Mouse (Mus musculus) stomach, postnatal 0 days (tissue): ENCODE data around the gene Nradd. TPM values are rescaled to one million over a fixed set of nuclear protein-coding genes. Genes with fewer than 3 reads are reported as not detected.

ENCODE experiments used
- ATAC-seq: fragments of 200-750 bp; cut with Nextera tagmentation; 2 replicates; pipeline ENCODE4 v1.8.0; 2017; ENCODE audit not compliant: low FRiP score, low TSS enrichment
- DNase-seq: peaks from one replicate; pipeline ENCODE4 v3.0.0-alpha.2; 2016; ENCODE audit warnings: low spot score
- H3K27ac ChIP-seq: fragments of 300-500 bp; sonication (generic); replicated peaks from 2 replicates; pipeline ENCODE4 v1.5.1; 2014; ENCODE audit warnings: mild to moderate bottlenecking, control low read depth
- H3K27me3 ChIP-seq: fragments of 300-500 bp; sonication (generic); 2 replicates; pipeline ENCODE4 v1.6.1; 2014; ENCODE audit warnings: low read length; ENCODE audit not compliant: control insufficient read depth, insufficient read depth
- H3K36me3 ChIP-seq: fragments of 300-500 bp; sonication (generic); 2 replicates; pipeline ENCODE4 v1.6.1; 2014; ENCODE audit warnings: low read length, mixed read lengths; ENCODE audit not compliant: control insufficient read depth, insufficient read depth
- H3K4me1 ChIP-seq: fragments of 300-500 bp; sonication (generic); replicated peaks from 2 replicates; pipeline ENCODE4 v1.6.1; 2014; ENCODE audit warnings: antibody characterized with exemption; ENCODE audit not compliant: control insufficient read depth, insufficient read depth
- H3K4me2 ChIP-seq: fragments of 300-500 bp; sonication (generic); replicated peaks from 2 replicates; pipeline ENCODE4 v1.6.1; 2014; ENCODE audit warnings: low read depth, mild to moderate bottlenecking, control low read depth, moderate library complexity
- H3K4me3 ChIP-seq: fragments of 300-500 bp; sonication (generic); 2 replicates; pipeline ENCODE4 v1.5.1; 2014; ENCODE audit warnings: low read depth, low read length, control low read depth
- H3K9ac ChIP-seq: fragments of 300-500 bp; sonication (generic); 2 replicates; pipeline ENCODE4 v1.6.1; 2014; ENCODE audit warnings: mild to moderate bottlenecking, low read length, control low read depth, mixed read lengths
- H3K9me3 ChIP-seq: fragments of 300-500 bp; sonication (generic); 2 replicates; pipeline ENCODE4 v1.6.1; 2016; ENCODE audit warnings: low read length; ENCODE audit not compliant: control insufficient read depth
- CTCF ChIP-seq: IDR thresholded peaks from 2 replicates; pipeline ENCODE4 v1.5.1; 2016; ENCODE audit warnings: antibody characterized with exemption, low read depth, mild to moderate bottlenecking, moderate library complexity
- EP300 ChIP-seq: optimal IDR thresholded peaks from 2 replicates; pipeline ENCODE3; 2016; ENCODE audit warnings: antibody characterized with exemption
- WGBS: fragments of 180-500 bp; shearing (Covaris S2); extraction: QIAGEN DNeasy Blood & Tissue Kit; methylation state at CpG from one replicate; pipeline ENCODE4 v1.1.7; 2014; 5-methylcytosine and 5-hydroxymethylcytosine counted together
- polyA plus RNA-seq: library from polyadenylated mRNA; unstranded; fragments of >200 nt; fragmentation: Nextera tagmentation; extraction: Ambion mirVana; gene quantifications from 2 replicates; pipeline ENCODE4 v1.2.1, GENCODE M21; 2015

Gene Nradd
- polyA plus RNA-seq, 1 experiment from 2014 or later, result 15.9 TPM

DNA sequence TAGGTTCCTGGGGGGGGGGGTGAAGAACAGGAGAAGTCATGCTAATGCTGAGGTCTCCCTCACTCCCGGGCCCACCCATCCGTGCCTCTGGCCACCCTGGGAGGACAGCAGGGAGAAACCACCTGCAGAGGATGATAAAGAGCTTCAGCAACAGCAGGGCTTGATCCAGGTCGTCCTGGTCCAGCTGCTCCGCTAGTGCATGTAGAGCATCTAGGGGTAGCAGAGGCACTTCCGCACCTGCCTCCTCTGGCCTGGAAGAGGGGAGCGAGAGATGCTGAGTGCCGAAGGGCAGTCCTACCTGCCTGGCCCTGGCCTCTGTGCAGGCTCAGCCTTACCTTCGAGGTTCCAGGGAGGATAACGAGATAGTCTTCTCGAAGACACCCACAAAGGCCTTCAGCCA lies 20.0 kb upstream of the Nradd start:
- Histone ChIP-seq H3K27ac (no peak overlapping the region), H3K9ac (no peak overlapping the region), H3K4me3 (no peak overlapping the region), H3K4me1 (no peaks in the 10 kb centered on the region), H3K4me2 (no peak overlapping the region), H3K9me3 (no peaks in the 10 kb centered on the region), H3K27me3 (no peaks in the 10 kb centered on the region), H3K36me3 (0 out of 2 replicates have a peak, but pooled peaks cover 3% of the 10 kb centered on the region)
- TF ChIP-seq CTCF (no peak), EP300 (no peak)
- DNase-seq (no peak), ATAC-seq (no peak)
- WGBS, result 79% methylated on average over 10 of the region's 10 CpGs

DNA sequence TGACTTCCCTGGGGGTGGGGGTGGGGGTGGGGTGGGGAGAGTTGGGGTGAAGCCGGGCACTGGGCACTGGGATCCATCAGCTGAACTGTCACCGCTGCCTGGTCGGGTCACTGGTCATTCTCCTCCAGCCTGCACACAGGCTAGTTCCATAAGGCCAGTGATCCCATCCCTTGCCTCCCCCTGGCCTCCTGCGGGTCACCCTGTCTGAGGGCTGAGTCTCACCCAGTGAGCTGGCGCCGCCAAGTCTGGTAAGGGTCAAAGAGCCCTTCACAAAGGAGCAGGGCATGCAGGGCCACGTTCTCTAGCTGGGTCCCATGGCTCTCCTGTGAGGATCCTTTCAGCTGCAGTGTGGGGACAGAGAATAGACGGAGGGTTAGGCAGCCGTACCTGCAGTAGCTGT lies 19.5 kb upstream of the Nradd start:
- Histone ChIP-seq H3K9ac (no peak overlapping the region), H3K4me1 (no peaks in the 10 kb centered on the region), H3K27me3 (no peaks in the 10 kb centered on the region), H3K9me3 (no peaks in the 10 kb centered on the region), H3K4me2 (no peak overlapping the region), H3K27ac (no peak overlapping the region), H3K36me3 (0 out of 2 replicates have a peak, but pooled peaks cover 3% of the 10 kb centered on the region), H3K4me3 (no peak overlapping the region)
- ATAC-seq (no peak), DNase-seq (no peak)
- TF ChIP-seq EP300 (no peak), CTCF (no peak)
- 66% methylated on average over 9 of the region's 9 CpGs for WGBS

DNA sequence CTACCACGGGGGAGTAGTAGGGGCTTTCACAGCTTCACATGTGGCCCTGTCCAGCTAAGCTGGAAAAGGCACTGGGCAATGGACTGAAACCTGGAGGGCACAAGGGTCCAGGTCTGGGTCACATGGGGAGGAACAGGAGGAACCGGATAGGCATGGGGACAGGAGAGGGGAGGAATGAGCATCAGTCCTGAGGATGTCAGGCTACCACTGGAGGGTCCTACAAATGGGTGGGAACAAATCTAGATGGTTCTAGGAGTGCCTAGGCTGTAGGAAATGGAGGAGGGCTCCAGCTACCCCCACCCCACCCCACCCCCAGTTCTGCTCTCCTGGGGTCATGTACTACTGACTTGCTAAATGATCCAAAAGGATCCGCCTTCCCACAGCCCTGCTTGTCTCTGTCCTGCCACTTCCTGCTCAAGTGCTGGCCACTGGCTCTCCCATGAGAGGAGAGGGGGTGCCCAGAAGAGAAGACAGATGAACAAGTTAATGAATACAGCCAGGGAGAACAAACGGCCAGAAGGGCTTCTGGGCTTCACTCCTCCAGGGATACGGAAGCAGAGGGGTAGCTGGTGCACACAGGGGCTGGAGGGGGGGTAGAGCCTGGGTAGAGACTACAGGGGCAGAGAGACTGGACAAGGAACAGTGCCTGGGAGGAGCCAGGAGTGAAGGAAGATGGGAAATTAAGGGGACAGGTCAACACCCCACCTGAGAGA lies 18.7 kb upstream of the Nradd start:
- H3K4me1 ChIP-seq, result no peaks in the 10 kb centered on the region
- no peak for DNase-seq

DNA sequence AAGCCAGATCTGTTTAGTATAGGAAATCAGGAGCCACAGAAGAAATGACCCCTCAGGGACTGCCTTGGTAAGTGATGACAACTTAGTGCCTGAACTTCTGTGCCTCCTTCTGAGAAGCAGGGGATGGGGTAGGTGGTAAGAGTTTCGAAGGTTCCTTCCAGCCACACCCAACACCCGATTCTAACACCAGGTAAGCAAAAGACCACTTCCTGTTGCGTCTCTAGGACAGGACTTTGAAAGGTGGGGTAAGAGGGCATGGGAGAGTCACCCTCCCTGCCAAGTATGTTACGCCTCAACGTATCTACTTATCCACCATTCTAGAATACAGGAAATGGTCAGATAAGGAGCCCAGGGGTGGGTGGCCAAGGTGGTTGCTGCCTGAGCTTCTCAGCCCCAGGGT lies 16.8 kb upstream of the Nradd start:
- Histone ChIP-seq H3K27ac (no peak overlapping the region), H3K4me2 (no peak overlapping the region), H3K9ac (no peak overlapping the region), H3K4me1 (no peaks in the 10 kb centered on the region), H3K9me3 (no peaks in the 10 kb centered on the region), H3K4me3 (no peak overlapping the region), H3K27me3 (no peaks in the 10 kb centered on the region), H3K36me3 (peaks cover 8% of the 10 kb centered on the region; the same call in 1 of the 2 replicates)
- TF ChIP-seq CTCF (no peak), EP300 (no peak)
- no peak for ATAC-seq
- DNase-seq, result no peak
- 71% methylated on average over 5 of the region's 5 CpGs for WGBS

More for the DNA sequence above, 18.7 kb upstream of the Nradd start:
- no peak for ATAC-seq
- TF ChIP-seq EP300 (no peak), CTCF (no peak)
- H3K4me2 ChIP-seq, result no peak overlapping the region
- H3K9ac ChIP-seq, result no peak overlapping the region
- H3K27ac ChIP-seq, result no peak overlapping the region
- 61% methylated on average over 5 of the region's 5 CpGs for WGBS
- H3K36me3 ChIP-seq, result 0 out of 2 replicates have a peak, but pooled peaks cover 5% of the 10 kb centered on the region
- no peaks in the 10 kb centered on the region for H3K9me3 ChIP-seq
- H3K4me3 ChIP-seq, result no peak overlapping the region
- H3K27me3 ChIP-seq, result no peaks in the 10 kb centered on the region

DNA sequence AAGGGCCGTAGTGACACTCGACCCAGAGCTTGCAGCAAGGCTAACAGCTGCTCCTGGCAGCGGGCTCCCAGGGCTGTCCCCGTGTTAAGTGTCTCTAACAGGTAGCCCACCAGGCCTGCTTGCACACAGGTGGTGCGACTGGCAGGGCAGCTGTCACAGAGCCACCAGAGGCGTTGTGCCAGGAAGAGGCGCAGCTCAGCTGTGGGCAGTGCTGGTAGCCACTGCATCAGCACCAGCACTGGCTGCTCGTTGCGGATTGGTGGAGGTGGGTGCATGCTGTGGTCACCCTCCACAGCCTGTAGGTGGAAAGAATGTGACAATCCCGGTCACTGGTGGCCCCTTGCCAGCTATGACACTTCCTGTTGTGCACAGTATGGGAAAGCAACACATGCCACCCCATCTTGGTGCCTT lies 14.4 kb upstream of the Nradd start:
- Histone ChIP-seq H3K4me1 (no peaks in the 10 kb centered on the region), H3K4me3 (no peak overlapping the region), H3K27ac (no peak overlapping the region), H3K4me2 (no peak overlapping the region), H3K36me3 (peaks cover 8% of the 10 kb centered on the region), H3K27me3 (no peaks in the 10 kb centered on the region), H3K9ac (no peak overlapping the region), H3K9me3 (no peaks in the 10 kb centered on the region)
- WGBS, result 83% methylated on average over 10 of the region's 10 CpGs
- ATAC-seq (no peak), DNase-seq (no peak)
- TF ChIP-seq CTCF (no peak), EP300 (no peak)

DNA sequence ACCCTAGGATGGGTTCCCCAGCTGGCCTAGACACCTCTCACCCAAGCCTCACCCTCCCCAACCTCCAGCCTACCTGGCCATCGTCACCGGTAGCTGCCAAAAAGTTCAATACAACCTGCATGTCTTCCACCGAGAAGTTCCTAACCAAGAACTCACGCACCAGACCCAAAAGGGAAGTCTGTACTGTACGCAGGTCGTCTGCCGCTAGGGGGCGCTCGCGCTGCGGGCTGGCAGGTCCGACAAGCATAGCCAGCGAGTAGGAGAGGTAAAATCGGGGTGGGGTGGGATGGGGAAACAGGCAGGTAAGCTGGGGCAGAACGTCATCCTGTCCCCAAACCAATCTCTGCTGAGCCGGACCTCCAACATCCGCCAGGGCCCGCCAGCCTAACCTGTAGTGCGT lies 11.0 kb upstream of the Nradd start:
- Histone ChIP-seq H3K9ac (no peak overlapping the region), H3K4me2 (no peak overlapping the region), H3K4me3 (no peak overlapping the region), H3K36me3 (peaks cover 8% of the 10 kb centered on the region), H3K27ac (no peak overlapping the region), H3K9me3 (no peaks in the 10 kb centered on the region), H3K27me3 (no peaks in the 10 kb centered on the region), H3K4me1 (no peaks in the 10 kb centered on the region)
- peak; percentile 92 for DNase-seq
- WGBS, result 11% methylated on average over 19 of the region's 19 CpGs
- ATAC-seq, result peak; percentile 34; the same call in 1 of the 2 replicates
- no peak for TF ChIP-seq EP300
- TF ChIP-seq CTCF, result peak; percentile 98
